Mouse (Mus musculus) neural tube, embryonic 14.5 days (tissue): ENCODE results near the gene Lgals3bp. TPM values are rescaled to one million over a fixed set of nuclear protein-coding genes. Genes with fewer than 3 reads are reported as not detected.

ENCODE experiments used
- ATAC-seq: fragments of 200-750 bp; cut with Nextera tagmentation; 2 replicates; pipeline ENCODE4 v1.8.0; 2017; ENCODE audit warnings: low read depth, mild to moderate bottlenecking, moderate TSS enrichment, moderate library complexity
- H3K27ac ChIP-seq: fragments of 300-500 bp; sonication (generic); 2 replicates; pipeline ENCODE4 v1.5.1; 2014; ENCODE audit warnings: low read depth, mild to moderate bottlenecking, control low read depth, low read length, moderate library complexity, mixed read lengths
- H3K27me3 ChIP-seq: fragments of 300-500 bp; sonication (generic); 2 replicates; pipeline ENCODE4 v1.6.1; 2014; ENCODE audit warnings: low read length; ENCODE audit not compliant: control insufficient read depth, insufficient read depth
- H3K36me3 ChIP-seq: fragments of 300-500 bp; sonication (generic); 2 replicates; pipeline ENCODE4 v1.6.1; 2014; ENCODE audit warnings: low read length, mixed read lengths; ENCODE audit not compliant: control insufficient read depth, insufficient read depth
- H3K4me1 ChIP-seq: fragments of 300-500 bp; sonication (generic); 2 replicates; pipeline ENCODE4 v1.6.1; 2014; ENCODE audit warnings: low read length; ENCODE audit not compliant: control insufficient read depth, insufficient read depth
- H3K4me2 ChIP-seq: fragments of 300-500 bp; sonication (generic); 2 replicates; pipeline ENCODE4 v1.6.1; 2014; ENCODE audit warnings: mild to moderate bottlenecking, low read depth, low read length, control low read depth
- H3K4me3 ChIP-seq: fragments of 300-500 bp; sonication (generic); 2 replicates; pipeline ENCODE4 v1.5.1; 2014; ENCODE audit warnings: low read depth, low read length, control low read depth, mixed read lengths
- H3K9ac ChIP-seq: fragments of 300-500 bp; sonication (generic); replicated peaks from 2 replicates; pipeline ENCODE4 v1.6.1; 2014; ENCODE audit warnings: low read depth, mild to moderate bottlenecking, control low read depth, low read length, mixed read lengths
- H3K9me3 ChIP-seq: fragments of 300-500 bp; sonication (generic); 2 replicates; pipeline ENCODE4 v1.6.1; 2016; ENCODE audit warnings: low read length; ENCODE audit not compliant: control insufficient read depth
- WGBS: fragments of 180-500 bp; shearing (Covaris S2); extraction: QIAGEN DNeasy Blood & Tissue Kit; methylation state at CpG from one replicate; pipeline ENCODE4 v1.1.7; 2014; 5-methylcytosine and 5-hydroxymethylcytosine counted together
- polyA plus RNA-seq: library from polyadenylated mRNA; unstranded; fragments of >200 nt; fragmentation: Nextera tagmentation; extraction: Ambion mirVana; gene quantifications from 2 replicates; pipeline ENCODE4 v1.2.1, GENCODE M21; 2014

The Lgals3bp gene
- polyA plus RNA-seq, 1 experiment from 2014 or later, result 1.9 TPM

DNA sequence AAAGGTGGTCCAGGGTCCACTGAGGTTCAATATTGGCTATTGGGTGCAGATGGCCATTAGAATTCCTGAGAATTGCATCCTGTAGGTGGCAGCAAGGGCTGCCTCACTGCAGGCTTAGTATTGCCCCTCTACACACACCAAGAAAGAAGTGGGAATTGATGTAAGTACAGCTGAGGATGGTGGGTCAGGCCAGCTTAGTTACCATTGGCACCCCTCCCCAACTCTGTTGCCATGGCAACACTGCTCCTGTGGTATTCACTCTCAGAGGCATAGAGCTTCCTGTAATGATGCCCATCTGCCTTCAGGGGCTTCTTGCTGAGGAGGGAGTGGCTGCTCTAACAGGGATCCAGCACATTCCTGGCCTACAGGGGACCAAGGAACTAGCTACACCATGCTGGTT lies 26.9 kb downstream of the Lgals3bp start:
- ATAC-seq, result no peak
- Histone ChIP-seq H3K36me3 (no peaks in the 10 kb centered on the region), H3K27ac (no peak overlapping the region), H3K4me1 (0 out of 2 replicates have a peak, but pooled peaks cover 3% of the 10 kb centered on the region), H3K27me3 (no peaks in the 10 kb centered on the region), H3K9ac (no peak overlapping the region), H3K9me3 (no peaks in the 10 kb centered on the region), H3K4me2 (no peak overlapping the region), H3K4me3 (no peak overlapping the region)

DNA sequence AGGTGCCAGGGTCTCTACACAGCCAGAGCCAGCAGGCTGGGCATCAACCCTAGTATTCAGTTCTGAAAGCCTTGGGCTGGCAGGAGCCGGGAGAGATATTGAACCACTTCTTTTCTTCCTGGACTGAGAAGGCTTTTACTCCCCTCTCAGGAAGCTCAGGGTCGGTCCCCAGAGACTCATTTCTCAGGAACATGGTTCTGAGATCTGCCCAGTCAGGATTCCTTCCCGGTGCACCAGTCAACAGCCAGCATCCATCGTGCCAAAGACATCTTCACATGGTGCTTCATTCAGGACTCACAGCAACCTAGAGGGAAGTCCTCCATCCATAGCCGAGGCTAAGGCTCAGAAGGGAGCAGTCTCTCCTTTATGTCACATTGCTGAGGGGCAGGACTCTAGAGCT lies 27.4 kb downstream of the Lgals3bp start:
- no peak for ATAC-seq
- WGBS, result 66% methylated on average over 5 of the region's 5 CpGs

DNA sequence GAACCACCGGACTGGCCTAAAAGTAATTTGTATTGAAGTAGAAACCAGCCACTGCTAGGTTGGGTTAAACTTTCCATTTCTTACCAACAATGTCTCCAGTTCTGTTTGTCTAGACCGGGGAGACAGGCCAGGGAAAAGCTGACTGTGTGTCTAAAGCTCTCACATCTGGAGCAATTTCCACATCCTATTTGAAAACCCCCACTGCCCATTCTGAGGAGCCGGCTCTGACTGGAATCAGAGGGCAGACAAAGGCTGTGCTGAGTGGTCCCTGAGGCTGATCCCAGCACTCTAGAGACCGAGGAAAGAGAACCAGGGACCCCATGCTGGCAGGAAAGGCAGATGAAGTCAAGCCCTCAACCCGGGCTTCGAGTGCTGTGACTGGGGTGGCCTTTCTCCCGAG lies 29.3 kb downstream of the Lgals3bp start:
- H3K36me3 ChIP-seq, result no peaks in the 10 kb centered on the region
- no peaks in the 10 kb centered on the region for H3K9me3 ChIP-seq
- ATAC-seq, result no peak
- no peak overlapping the region for H3K4me3 ChIP-seq
- H3K27me3 ChIP-seq, result no peaks in the 10 kb centered on the region
- H3K4me2 ChIP-seq, result no peak overlapping the region
- 0 out of 2 replicates have a peak, but pooled peaks cover 3% of the 10 kb centered on the region for H3K4me1 ChIP-seq
- WGBS, result 59% methylated on average over 7 of the region's 7 CpGs
- H3K9ac ChIP-seq, result no peak overlapping the region
- no peak overlapping the region for H3K27ac ChIP-seq

More for the DNA sequence above, 27.4 kb downstream of the Lgals3bp start:
- Histone ChIP-seq H3K27ac (no peak overlapping the region), H3K27me3 (no peaks in the 10 kb centered on the region), H3K4me2 (no peak overlapping the region), H3K36me3 (no peaks in the 10 kb centered on the region), H3K9me3 (no peaks in the 10 kb centered on the region), H3K9ac (no peak overlapping the region), H3K4me3 (no peak overlapping the region), H3K4me1 (0 out of 2 replicates have a peak, but pooled peaks cover 3% of the 10 kb centered on the region)

DNA sequence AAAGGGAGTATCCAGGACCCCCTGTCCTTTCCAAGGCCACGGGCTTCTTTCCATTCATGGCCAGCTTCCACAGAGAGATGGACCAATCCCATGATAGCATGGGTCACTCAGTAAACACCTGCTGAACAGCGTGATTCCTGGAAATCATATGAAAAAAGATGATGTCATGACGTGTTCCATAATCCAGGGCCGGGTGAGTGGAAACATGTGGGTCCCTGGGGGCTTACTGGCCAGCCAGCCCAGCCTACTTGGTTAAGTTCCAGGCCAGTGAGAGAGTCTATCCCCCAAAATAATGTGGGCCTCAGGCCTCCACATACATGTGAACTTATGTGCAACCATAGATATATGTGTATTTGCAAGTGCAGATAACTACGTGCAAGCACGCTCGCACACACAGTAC lies 30.0 kb downstream of the Lgals3bp start:
- no peaks in the 10 kb centered on the region for H3K9me3 ChIP-seq
- 85% methylated on average over 7 of the region's 7 CpGs for WGBS

DNA sequence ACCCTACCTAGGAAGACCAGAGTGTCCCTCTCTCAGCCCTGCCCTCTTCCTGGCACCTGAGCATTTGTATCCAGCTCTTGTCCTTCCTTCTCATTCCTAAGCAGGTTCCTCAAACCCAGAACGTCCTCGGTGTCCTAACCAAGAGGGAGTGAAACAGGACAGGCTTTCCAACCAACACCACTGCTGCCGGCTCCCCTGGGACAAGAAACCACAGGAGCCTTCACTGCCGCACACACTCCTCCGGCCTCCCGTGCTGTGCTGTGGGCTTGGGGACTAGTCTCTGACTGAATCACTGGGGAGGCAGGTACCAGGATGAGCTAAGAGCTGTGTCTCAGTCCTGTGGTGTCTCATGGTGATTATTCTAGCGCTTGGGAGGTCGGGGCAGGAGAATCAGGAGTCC lies 32.2 kb downstream of the Lgals3bp start:
- 72% methylated on average over 8 of the region's 8 CpGs for WGBS
- H3K27ac ChIP-seq, result no peak overlapping the region
- H3K9me3 ChIP-seq, result no peaks in the 10 kb centered on the region
- no peaks in the 10 kb centered on the region for H3K27me3 ChIP-seq
- no peaks in the 10 kb centered on the region for H3K4me1 ChIP-seq
- H3K4me3 ChIP-seq, result no peak overlapping the region
- no peak overlapping the region for H3K4me2 ChIP-seq
- H3K36me3 ChIP-seq, result no peaks in the 10 kb centered on the region
- no peak for ATAC-seq
- H3K9ac ChIP-seq, result no peak overlapping the region

More for the DNA sequence above, 30.0 kb downstream of the Lgals3bp start:
- Histone ChIP-seq H3K27me3 (no peaks in the 10 kb centered on the region), H3K36me3 (no peaks in the 10 kb centered on the region), H3K9ac (no peak overlapping the region), H3K4me3 (no peak overlapping the region), H3K27ac (no peak overlapping the region), H3K4me1 (0 out of 2 replicates have a peak, but pooled peaks cover 3% of the 10 kb centered on the region), H3K4me2 (no peak overlapping the region)
- no peak for ATAC-seq

DNA sequence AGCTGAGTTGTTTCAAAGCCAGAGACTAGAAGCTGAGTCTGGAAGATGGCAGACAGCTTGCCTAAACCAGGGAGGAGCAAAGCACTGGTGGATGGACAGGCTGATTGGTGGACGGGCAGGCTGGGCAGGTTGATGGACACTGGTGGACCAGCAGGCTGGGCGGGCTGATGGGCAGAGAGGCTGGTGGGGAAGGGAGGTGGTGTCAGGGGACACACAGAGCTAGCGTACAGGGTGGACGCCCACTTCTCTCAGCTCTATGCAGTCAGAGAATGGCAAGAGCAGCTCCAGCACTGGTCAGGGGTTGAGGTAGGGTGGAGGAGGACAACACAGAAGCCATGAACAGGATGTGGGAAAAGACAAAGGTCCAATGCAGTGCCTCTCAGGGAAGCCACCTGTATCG lies 32.6 kb downstream of the Lgals3bp start:
- no peak for ATAC-seq
- H3K4me3 ChIP-seq, result no peak overlapping the region
- H3K4me1 ChIP-seq, result no peaks in the 10 kb centered on the region
- H3K4me2 ChIP-seq, result no peak overlapping the region
- H3K27me3 ChIP-seq, result no peaks in the 10 kb centered on the region
- H3K27ac ChIP-seq, result no peak overlapping the region
- WGBS, result 90% methylated on average over 5 of the region's 5 CpGs
- no peak overlapping the region for H3K9ac ChIP-seq
- H3K36me3 ChIP-seq, result no peaks in the 10 kb centered on the region
- no peaks in the 10 kb centered on the region for H3K9me3 ChIP-seq

DNA sequence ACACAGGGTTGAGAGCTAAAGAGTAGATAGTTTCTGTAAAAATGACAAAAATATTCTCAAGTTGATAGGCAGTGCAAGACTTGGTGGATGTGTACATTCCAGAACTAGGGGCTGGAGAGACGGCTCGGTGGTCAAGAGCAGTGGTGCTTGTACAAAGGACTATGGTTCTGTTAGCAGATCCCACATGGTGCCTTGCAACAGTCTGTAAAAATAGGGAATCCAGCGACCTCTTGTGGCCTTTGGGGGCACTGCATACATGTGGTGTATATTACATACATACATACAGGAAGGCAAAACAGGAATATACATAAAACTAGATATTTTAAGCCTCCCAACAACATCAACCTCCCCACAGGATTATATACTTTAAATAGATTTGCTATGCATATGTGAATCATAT lies 33.6 kb downstream of the Lgals3bp start:
- ATAC-seq, result no peak
- Histone ChIP-seq H3K36me3 (no peaks in the 10 kb centered on the region), H3K4me2 (no peak overlapping the region), H3K4me1 (no peaks in the 10 kb centered on the region), H3K9me3 (no peaks in the 10 kb centered on the region), H3K27ac (no peak overlapping the region), H3K9ac (no peak overlapping the region), H3K27me3 (no peaks in the 10 kb centered on the region), H3K4me3 (no peak overlapping the region)
- WGBS, result 62% methylated on average over 3 of the region's 3 CpGs

DNA sequence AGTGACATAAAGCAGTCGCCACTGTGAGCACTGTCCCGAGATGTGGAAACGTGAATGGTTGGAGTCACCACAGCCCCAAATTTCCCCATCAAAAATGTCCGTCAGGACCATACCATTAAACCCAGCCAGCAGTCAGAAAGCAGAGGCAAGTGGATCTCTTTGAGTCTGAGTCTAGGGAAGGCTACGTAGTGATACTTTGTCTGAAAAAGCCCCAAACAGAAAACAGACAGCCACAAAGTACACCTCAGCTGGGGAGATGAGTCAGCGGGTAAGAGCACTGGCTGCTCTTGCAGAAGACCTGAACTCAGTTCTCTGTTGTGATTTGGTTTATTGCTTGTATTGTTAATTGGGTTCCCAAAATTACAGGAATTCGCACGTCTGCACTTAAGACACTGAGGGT lies 35.3 kb downstream of the Lgals3bp start:
- Histone ChIP-seq H3K9ac (no peak overlapping the region), H3K4me3 (no peak overlapping the region), H3K27me3 (no peaks in the 10 kb centered on the region), H3K27ac (no peak overlapping the region), H3K9me3 (no peaks in the 10 kb centered on the region), H3K4me2 (no peak overlapping the region), H3K36me3 (no peaks in the 10 kb centered on the region), H3K4me1 (0 out of 2 replicates have a peak, but pooled peaks cover 2% of the 10 kb centered on the region)
- WGBS, result 77% methylated on average over 8 of the region's 8 CpGs
- no peak for ATAC-seq

DNA sequence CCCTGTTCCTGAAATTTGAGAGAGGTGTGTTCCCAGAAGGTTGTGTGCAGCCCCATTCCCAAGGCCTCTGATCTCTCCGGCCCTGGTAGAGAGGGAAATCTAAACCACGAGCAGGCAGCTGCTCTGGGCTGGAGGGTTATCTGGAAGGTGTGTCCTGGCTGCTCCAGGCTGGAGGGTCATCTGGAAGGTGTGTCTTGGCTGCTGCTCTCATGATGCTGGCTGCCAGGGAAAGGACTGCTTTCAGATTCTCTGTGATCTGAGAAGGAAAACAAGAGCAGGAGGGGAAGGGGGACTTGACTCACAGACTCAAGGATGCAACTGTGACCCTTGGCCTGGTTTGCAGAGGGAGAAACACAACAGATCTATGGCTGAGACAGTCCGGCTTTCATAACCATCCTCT lies 35.8 kb downstream of the Lgals3bp start:
- Histone ChIP-seq H3K4me3 (no peak overlapping the region), H3K4me2 (no peak overlapping the region), H3K27ac (no peak overlapping the region), H3K4me1 (0 out of 2 replicates have a peak, but pooled peaks cover 2% of the 10 kb centered on the region), H3K27me3 (no peaks in the 10 kb centered on the region), H3K36me3 (no peaks in the 10 kb centered on the region), H3K9ac (no peak overlapping the region), H3K9me3 (no peaks in the 10 kb centered on the region)
- ATAC-seq, result no peak
- WGBS, result 77% methylated on average over 3 of the region's 3 CpGs
